Mouse (Mus musculus): Measurements from ENCODE around the gene Zfp518a. TPM values are rescaled to one million over a fixed set of nuclear protein-coding genes. Genes with fewer than 3 reads are reported as not detected.
A peak's percentile ranks its signal among the peaks of the same experiment; 100 is the strongest.

Zfp518a gene
- total and polyA plus RNA-seq, 2 experiments from 2014 or later = 2.7 to 9.9 TPM

- ATAC-seq (peak; percentile 99), DNase-seq (ENCODE audit: low spot score) (peak; percentile 99)
- peaks cover 36% of the 10 kb centered on the region for H3K27me3 ChIP-seq (ENCODE audit: insufficient read depth, low read length)
- TF ChIP-seq CTCF (IDR thresholded peaks at IDR 0.05; ENCODE audit: low read depth) = peak; percentile 75
- H3K4me2 ChIP-seq (ENCODE audit: low read depth, low read length) = peak overlapping the region; percentile 71
- H3K9me3 ChIP-seq (ENCODE audit: low read length) = no peaks in the 10 kb centered on the region
- H3K36me3 ChIP-seq (ENCODE audit: insufficient read depth, low read length) = no peaks in the 10 kb centered on the region
- no peaks in the 10 kb centered on the region for H3K4me1 ChIP-seq (ENCODE audit: insufficient read depth, low read length)
- H3K4me3 ChIP-seq (ENCODE audit: low read length) = peak overlapping the region; percentile 43
- peak overlapping the region; percentile 47 for H3K9ac ChIP-seq (replicated peaks; ENCODE audit: low read length)
- peak overlapping the region; percentile 86 for H3K27ac ChIP-seq
- WGBS = 2% methylated on average over 51 of the region's 51 CpGs
These were observed 21.4 kb upstream of the Zfp518a start for GRCm38 (mm10) chr19:40872955-40873665.

- H3K9me3 ChIP-seq (ENCODE audit: low read length) = no peaks in the 10 kb centered on the region
- no peak overlapping the region for H3K4me3 ChIP-seq (ENCODE audit: low read length)
- H3K36me3 ChIP-seq (ENCODE audit: insufficient read depth, low read length) = no peaks in the 10 kb centered on the region
- ATAC-seq = no peak
- DNase-seq (ENCODE audit: low spot score) = no peak
- no peaks in the 10 kb centered on the region for H3K4me1 ChIP-seq (ENCODE audit: insufficient read depth, low read length)
- no peak overlapping the region for H3K27ac ChIP-seq
- no peak for TF ChIP-seq CTCF (IDR thresholded peaks at IDR 0.05; ENCODE audit: low read depth)
- H3K4me2 ChIP-seq (ENCODE audit: low read depth, low read length) = no peak overlapping the region
- 87% methylated on average over 4 of the region's 4 CpGs for WGBS
- no peak overlapping the region for H3K9ac ChIP-seq (replicated peaks; ENCODE audit: low read length)
- peaks cover 56% of the 10 kb centered on the region for H3K27me3 ChIP-seq (ENCODE audit: insufficient read depth, low read length)
These were observed 12.8 kb upstream of the Zfp518a start for GRCm38 (mm10) chr19:40881700-40882099.

GRCm38 (mm10) chr19:40888887-40889286, 5.6 kb upstream of the Zfp518a start:
- ATAC-seq (no peak), DNase-seq (ENCODE audit: low spot score) (no peak)
- Histone ChIP-seq H3K4me3 (ENCODE audit: low read length) (no peak overlapping the region), H3K27ac (no peak overlapping the region), H3K36me3 (ENCODE audit: insufficient read depth, low read length) (no peaks in the 10 kb centered on the region), H3K9ac (replicated peaks; ENCODE audit: low read length) (no peak overlapping the region), H3K27me3 (ENCODE audit: insufficient read depth, low read length) (peaks cover 48% of the 10 kb centered on the region), H3K4me1 (ENCODE audit: insufficient read depth, low read length) (no peaks in the 10 kb centered on the region), H3K4me2 (ENCODE audit: low read depth, low read length) (no peak overlapping the region), H3K9me3 (ENCODE audit: low read length) (no peaks in the 10 kb centered on the region)
- TF ChIP-seq CTCF (IDR thresholded peaks at IDR 0.05; ENCODE audit: low read depth) = no peak
- 85% methylated on average over 1 of the region's 1 CpGs for WGBS

DNA sequence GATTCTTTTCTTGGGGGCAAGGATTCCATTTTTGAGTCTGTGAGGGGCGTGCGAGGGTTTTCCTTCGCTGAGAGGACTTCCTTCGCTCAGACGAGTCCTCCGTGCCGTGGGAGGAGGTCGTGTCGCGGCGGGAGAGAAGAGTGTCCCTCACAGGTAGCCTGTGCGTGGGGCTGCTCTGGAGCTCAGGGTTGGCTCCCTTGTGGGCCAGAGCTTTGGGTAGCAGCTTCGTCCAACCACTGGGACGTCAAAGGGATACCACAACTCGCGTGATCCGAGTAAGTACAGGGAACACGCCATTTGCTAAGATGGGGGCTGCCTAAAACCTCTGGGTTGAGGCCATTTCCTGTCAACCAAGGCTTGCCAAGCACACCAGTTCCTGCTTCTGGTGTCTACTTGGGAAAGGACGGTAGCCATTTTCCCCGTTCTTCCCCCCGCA, 416 bp upstream of the Zfp518a start:
- 49% methylated on average over 21 of the region's 21 CpGs for WGBS
- Histone ChIP-seq H3K9ac (replicated peaks; ENCODE audit: low read length) (peak overlapping the region; percentile 68), H3K27me3 (ENCODE audit: insufficient read depth, low read length) (peaks cover 19% of the 10 kb centered on the region), H3K4me1 (ENCODE audit: insufficient read depth, low read length) (no peaks in the 10 kb centered on the region), H3K36me3 (ENCODE audit: insufficient read depth, low read length) (no peaks in the 10 kb centered on the region), H3K9me3 (ENCODE audit: low read length) (no peaks in the 10 kb centered on the region), H3K4me3 (ENCODE audit: low read length) (peak overlapping the region; percentile 74), H3K4me2 (ENCODE audit: low read depth, low read length) (peak overlapping the region; percentile 76), H3K27ac (peak overlapping the region; percentile 93)
- DNase-seq (ENCODE audit: low spot score) (no peak), ATAC-seq (no peak)
- no peak for TF ChIP-seq CTCF (IDR thresholded peaks at IDR 0.05; ENCODE audit: low read depth)

DNA sequence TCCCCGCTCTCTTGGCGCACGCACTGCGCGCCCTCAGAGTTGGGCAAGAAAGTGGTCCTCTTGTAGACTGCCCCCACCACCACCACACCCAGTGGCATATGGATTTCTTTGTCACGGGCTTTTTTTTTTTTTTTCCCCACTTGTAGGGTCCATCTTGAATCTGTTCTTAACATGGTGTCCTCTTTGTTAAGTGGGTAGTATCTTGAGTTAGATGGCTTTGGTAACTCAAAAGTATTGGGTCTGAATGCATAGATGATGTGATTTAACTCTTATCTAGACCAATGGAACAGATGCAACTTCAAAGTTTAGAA, 843 bp downstream of the Zfp518a start:
- Histone ChIP-seq H3K9me3 (ENCODE audit: low read length) (no peaks in the 10 kb centered on the region), H3K4me2 (ENCODE audit: low read depth, low read length) (peak overlapping the region; percentile 76), H3K27ac (peak overlapping the region; percentile 93), H3K4me3 (ENCODE audit: low read length) (peak overlapping the region; percentile 74), H3K9ac (replicated peaks; ENCODE audit: low read length) (peak overlapping the region; percentile 68), H3K27me3 (ENCODE audit: insufficient read depth, low read length) (peaks cover 19% of the 10 kb centered on the region), H3K36me3 (ENCODE audit: insufficient read depth, low read length) (no peaks in the 10 kb centered on the region), H3K4me1 (ENCODE audit: insufficient read depth, low read length) (no peaks in the 10 kb centered on the region)
- WGBS = 2% methylated on average over 6 of the region's 6 CpGs
- DNase-seq (ENCODE audit: low spot score) (no peak), ATAC-seq (no peak; the same call in 1 of the 2 replicates)
- no peak for TF ChIP-seq CTCF (IDR thresholded peaks at IDR 0.05; ENCODE audit: low read depth)

DNA sequence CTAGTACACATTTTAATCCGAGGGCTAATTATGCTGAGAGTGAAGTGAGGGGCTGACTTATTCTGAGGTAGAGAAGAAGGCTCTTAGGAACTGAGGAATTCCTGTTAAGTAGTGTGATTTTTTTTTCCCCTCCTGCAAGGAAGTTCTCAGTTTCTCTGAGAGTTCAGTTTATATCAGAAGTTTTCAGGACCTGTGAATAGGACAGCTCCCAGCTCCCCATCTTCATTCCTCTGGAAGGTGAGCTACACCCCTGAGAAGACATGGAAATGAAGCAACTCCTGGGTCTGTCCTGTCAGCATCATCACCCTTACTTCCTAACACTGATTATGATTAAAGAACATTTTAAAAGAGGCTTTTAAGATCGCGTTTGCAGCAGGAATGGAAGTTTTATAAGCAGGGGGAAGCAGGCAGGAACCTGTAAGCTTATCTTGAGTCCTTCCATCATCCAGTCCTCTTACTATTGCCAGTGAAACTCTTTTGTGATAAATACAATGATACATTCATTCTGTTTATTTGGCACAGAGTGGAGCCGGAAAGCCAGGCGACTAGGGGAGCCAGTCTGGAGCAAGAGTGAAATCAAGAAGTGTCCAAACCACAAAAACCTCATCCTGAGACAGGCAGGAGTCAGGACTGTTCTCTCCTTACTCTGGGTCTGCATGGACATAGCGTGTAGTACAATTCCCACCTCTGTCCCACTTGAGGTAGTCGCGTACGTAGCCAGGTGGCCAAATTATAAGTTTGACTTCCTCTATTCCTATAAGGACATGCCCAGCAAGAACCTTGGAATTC, 37.3 kb downstream of the Zfp518a start:
- no peak for TF ChIP-seq CTCF (IDR thresholded peaks at IDR 0.05; ENCODE audit: low read depth)
- DNase-seq (ENCODE audit: low spot score) (no peak), ATAC-seq (no peak)
- H3K4me3 ChIP-seq (ENCODE audit: low read length) = no peak overlapping the region
- no peaks in the 10 kb centered on the region for H3K4me1 ChIP-seq (ENCODE audit: insufficient read depth, low read length)
- no peaks in the 10 kb centered on the region for H3K36me3 ChIP-seq (ENCODE audit: insufficient read depth, low read length)
- no peak overlapping the region for H3K27ac ChIP-seq
- H3K9ac ChIP-seq (replicated peaks; ENCODE audit: low read length) = no peak overlapping the region
- WGBS = 64% methylated on average over 9 of the region's 9 CpGs
- no peak overlapping the region for H3K4me2 ChIP-seq (ENCODE audit: low read depth, low read length)
- H3K27me3 ChIP-seq (ENCODE audit: insufficient read depth, low read length) = no peaks in the 10 kb centered on the region
- H3K9me3 ChIP-seq (ENCODE audit: low read length) = no peaks in the 10 kb centered on the region

DNA sequence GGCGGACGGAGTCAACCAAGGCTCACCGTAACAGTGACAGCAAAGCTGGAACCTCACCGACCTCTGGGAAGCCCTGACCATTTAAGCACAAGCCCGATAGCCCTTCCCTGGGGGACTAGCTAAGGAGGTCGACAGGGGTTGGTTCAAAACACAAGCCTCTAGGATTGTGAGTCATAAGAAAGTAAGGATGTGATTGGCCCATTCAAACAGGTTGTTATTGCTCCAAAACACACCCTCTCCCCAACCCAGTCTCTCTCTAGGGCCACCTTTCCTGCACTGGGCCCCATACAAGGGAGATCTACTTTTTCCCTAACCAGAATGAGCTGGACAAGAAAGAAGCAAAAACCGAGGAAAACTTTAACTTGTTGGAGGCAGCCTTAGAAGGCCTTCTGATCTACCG, 40.9 kb downstream of the Zfp518a start:
- no peak for TF ChIP-seq CTCF (IDR thresholded peaks at IDR 0.05; ENCODE audit: low read depth)
- no peaks in the 10 kb centered on the region for H3K9me3 ChIP-seq (ENCODE audit: low read length)
- no peak overlapping the region for H3K9ac ChIP-seq (replicated peaks; ENCODE audit: low read length)
- no peak overlapping the region for H3K4me2 ChIP-seq (ENCODE audit: low read depth, low read length)
- DNase-seq (ENCODE audit: low spot score) = no peak
- ATAC-seq = no peak
- H3K27ac ChIP-seq = no peak overlapping the region
- no peaks in the 10 kb centered on the region for H3K4me1 ChIP-seq (ENCODE audit: insufficient read depth, low read length)
- no peaks in the 10 kb centered on the region for H3K36me3 ChIP-seq (ENCODE audit: insufficient read depth, low read length)
- no peaks in the 10 kb centered on the region for H3K27me3 ChIP-seq (ENCODE audit: insufficient read depth, low read length)
- 44% methylated on average over 8 of the region's 8 CpGs for WGBS
- H3K4me3 ChIP-seq (ENCODE audit: low read length) = no peak overlapping the region
